Mouse (Mus musculus) cerebellum, postnatal 36 days (tissue): Measurements from ENCODE around the gene Gm2832.
"Not testable (repeated sequence)": the region's sequence is repeated elsewhere in the genome, so short reads cannot be mapped to it uniquely, and the experiment has no call there.

Source experiments
- DNase-seq, 2 experiments: peaks; one replicate each; pipeline ENCODE4 v3.0.0; 2021 to 2022; ENCODE audit warnings: mixed read lengths in 2 of 2

Gm2832 gene

DNA sequence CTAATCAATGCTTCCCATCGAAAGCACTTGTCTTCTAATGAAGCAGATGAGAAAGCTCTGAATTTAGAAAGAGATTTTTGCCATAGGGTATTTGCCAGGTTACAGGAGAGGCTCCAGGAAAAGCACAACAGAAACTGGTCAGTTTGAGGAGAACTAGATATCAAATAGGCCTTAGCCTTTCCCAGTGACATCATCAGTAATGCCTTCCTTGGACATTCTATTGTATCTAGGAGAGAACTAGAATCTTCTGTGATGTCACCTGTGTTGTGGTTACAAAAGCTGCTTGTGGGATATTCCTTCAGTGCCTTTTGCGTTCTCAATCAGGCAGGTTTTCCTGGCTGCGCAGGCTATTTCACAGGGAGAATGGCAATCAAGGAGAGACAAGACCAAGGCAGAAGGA is at the start of gene Gm2832:
Gm2832 (plus strand) TSS at position 301 of the 400 bp plus-strand sequence.
- not testable (repeated sequence) for DNase-seq

DNA sequence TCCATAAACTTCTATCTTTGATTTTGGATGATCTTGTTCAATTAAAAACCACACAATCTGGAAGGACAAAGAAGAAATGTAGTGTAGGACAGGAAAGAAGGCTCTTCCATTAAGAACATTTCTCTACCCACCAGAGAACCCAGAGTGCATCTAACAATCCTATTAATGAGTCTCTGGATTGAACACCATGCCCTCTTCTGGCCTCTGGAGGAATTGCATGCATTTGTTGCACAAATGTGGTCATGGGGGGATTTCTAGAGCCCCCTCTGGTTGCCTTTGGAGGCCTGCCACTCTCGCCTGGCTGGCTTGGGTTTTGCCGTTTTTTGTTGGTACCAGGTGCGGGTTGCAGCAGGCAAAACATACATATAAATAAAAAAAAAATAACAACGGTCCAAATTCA is 15.3 kb upstream of the Gm2832 start:
- DNase-seq = peak; percentile 17 to 38

DNA sequence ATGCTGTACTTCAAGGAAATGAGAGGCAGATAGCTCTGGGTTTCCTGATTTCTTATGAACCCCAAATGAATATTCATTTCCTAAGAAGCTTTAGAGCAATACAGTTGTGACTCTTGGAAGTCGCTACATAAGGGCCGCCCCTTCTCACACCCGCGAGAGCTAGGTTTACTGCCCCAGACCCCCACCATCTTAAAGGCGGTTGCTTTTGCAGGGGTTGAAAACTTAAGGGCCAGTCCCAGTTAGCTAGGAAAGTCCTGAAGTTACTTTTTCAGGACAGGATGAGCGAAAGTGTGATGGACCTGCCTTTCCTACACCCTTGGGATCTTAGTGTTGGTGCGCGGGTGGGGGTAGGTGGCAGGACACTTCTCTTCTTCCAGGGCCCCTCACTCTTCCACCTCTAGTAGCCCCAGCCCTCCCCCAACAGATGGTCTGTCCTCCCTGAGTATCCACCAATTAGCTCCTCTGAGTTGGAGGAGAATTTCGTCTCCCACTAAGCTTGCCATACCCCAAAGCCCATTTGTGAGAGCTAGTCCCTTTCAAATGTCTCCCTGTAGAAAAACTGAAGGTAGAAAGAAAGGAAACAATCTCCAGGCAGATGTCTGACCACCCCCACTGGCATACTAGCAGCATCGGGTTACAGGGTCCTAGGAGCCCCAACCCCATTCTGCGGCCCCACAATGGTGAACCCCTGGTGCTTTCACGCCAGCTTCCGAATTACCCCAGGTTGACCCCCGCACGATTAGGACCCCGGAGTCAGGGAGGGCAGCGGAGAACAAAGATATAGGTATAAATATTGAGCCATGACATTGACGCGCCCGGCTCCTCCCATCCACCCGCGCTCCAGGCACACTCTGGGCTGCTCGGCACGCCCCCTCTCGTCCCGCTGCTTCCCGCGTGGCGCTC is 14.5 kb upstream of the Gm2832 start:
- peak in 1 of 2 experiments; percentile 1 for DNase-seq

DNA sequence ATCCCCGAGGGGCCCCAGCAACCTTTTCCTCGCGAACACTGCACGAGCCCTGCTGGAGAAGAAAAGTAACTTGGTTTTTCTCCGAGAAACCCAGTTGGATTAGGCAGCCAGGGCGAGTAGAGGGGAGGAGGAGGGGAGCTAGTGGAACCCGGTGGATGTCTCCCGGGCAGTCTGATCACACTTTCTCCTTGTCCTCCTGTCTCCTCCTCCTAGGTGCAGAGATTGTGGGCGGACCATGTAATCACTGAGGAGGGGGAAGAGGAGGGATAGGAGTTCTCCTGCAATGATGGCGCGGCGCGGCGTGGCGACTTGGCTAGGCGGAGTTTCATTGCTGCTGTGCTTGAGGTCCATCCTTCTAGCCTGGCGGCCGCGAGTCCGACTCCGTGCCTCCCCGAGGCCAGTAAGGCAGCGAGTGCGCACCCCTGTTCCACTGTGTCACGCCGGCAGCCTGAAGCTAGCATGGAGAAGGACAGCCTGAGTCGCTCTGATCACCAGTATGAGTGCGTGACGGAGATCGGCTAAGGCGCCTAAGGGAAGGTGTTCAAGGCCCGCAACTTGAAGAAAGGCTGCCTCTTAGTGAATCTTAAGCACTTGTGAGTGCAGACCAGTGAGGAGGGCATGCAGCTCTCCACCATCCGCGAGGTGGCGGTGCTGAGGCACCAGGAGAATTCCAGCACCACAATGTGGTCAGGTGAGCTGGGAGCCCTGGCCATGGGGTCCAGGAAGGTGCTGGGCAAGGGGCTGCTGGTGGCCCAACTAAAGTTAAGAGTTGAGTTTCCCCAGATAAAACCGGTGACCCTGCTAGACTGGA is 13.6 kb upstream of the Gm2832 start:
- DNase-seq = peak; percentile 20 to 22

DNA sequence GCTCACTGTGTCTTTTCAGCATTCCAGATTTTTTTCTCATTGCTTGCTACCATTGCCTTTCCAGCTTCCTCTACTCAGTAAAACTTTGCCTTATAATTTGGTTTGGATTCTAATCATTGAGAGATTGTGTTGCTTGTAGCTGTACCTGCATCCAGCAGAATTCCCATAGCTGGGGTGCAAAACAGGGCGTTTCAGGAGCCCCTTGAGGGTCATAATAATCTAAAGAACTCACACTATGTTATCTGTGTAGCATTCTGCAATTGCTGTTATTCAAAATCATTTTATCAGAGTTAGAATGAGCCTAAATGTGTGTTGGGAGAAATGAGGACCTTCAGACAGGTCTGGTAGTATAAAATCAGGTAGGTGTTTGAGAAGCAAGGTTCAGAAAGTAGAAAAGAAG is 7.4 kb downstream of the Gm2832 start:
- not testable (repeated sequence) for DNase-seq
